Mouse (Mus musculus) forebrain, embryonic 16.5 days (tissue): ENCODE measurements around the gene Ccdc92b. TPM values are rescaled to one million over a fixed set of nuclear protein-coding genes. Genes with fewer than 3 reads are reported as not detected.

Experiments used
- ATAC-seq: fragments of 200-750 bp; cut with Nextera tagmentation; 2 replicates; pipeline ENCODE4 v1.8.0; 2017; ENCODE audit warnings: mild to moderate bottlenecking, moderate library complexity
- H3K27ac ChIP-seq: fragments of 300-500 bp; sonication (generic); 2 replicates; pipeline ENCODE4 v1.5.1; 2014; ENCODE audit warnings: low read length, control low read depth
- H3K27me3 ChIP-seq: fragments of 300-500 bp; sonication (generic); replicated peaks from 2 replicates; pipeline ENCODE4 v1.6.1; 2014; ENCODE audit warnings: low read length; ENCODE audit not compliant: control insufficient read depth, insufficient read depth
- H3K36me3 ChIP-seq: fragments of 300-500 bp; sonication (generic); 2 replicates; pipeline ENCODE4 v1.6.1; 2014; ENCODE audit not compliant: control insufficient read depth, insufficient read depth
- H3K4me1 ChIP-seq: fragments of 300-500 bp; sonication (generic); replicated peaks from 2 replicates; pipeline ENCODE4 v1.6.1; 2014; ENCODE audit warnings: low read length; ENCODE audit not compliant: control insufficient read depth, insufficient read depth
- H3K4me2 ChIP-seq: fragments of 300-500 bp; sonication (generic); 2 replicates; pipeline ENCODE4 v1.6.1; 2014; ENCODE audit warnings: mild to moderate bottlenecking, low read length, control low read depth
- H3K4me3 ChIP-seq: fragments of 300-500 bp; sonication (generic); replicated peaks from 2 replicates; pipeline ENCODE4 v1.5.1; 2014; ENCODE audit warnings: mild to moderate bottlenecking, low read length, control low read depth
- H3K9ac ChIP-seq: fragments of 300-500 bp; sonication (generic); replicated peaks from 2 replicates; pipeline ENCODE4 v1.6.1; 2014; ENCODE audit warnings: low read depth, low read length, control low read depth
- H3K9me3 ChIP-seq: fragments of 300-500 bp; sonication (generic); 2 replicates; pipeline ENCODE4 v1.6.1; 2016; ENCODE audit warnings: low read length; ENCODE audit not compliant: control insufficient read depth
- WGBS: fragments of 180-500 bp; shearing (Covaris S2); extraction: QIAGEN DNeasy Blood & Tissue Kit; methylation state at CpG from one replicate; pipeline ENCODE4 v1.1.7; 2014; 5-methylcytosine and 5-hydroxymethylcytosine counted together
- polyA plus RNA-seq: library from polyadenylated mRNA; unstranded; fragments of >200 nt; fragmentation: Nextera tagmentation; extraction: Ambion mirVana; gene quantifications from 2 replicates; pipeline ENCODE4 v1.2.1, GENCODE M21; 2015

Ccdc92b gene
- polyA plus RNA-seq, 1 experiment from 2014 or later = 3.4 TPM

- H3K9ac ChIP-seq = no peak overlapping the region
- H3K36me3 ChIP-seq = peaks cover 55% of the 10 kb centered on the region
- no peak overlapping the region for H3K4me3 ChIP-seq
- no peak overlapping the region for H3K27ac ChIP-seq
- H3K27me3 ChIP-seq = no peaks in the 10 kb centered on the region
- no peaks in the 10 kb centered on the region for H3K4me1 ChIP-seq
- no peak overlapping the region for H3K4me2 ChIP-seq
- 91% methylated on average over 6 of the region's 6 CpGs for WGBS
- no peak for ATAC-seq
- H3K9me3 ChIP-seq = no peaks in the 10 kb centered on the region
Observed at GRCm38 (mm10) chr11:74662221-74662620, 42.8 kb downstream of the Ccdc92b start.

GRCm38 (mm10) chr11:74664279-74664678 lies 44.9 kb downstream of the Ccdc92b start:
- Histone ChIP-seq H3K9me3 (no peaks in the 10 kb centered on the region), H3K27ac (no peak overlapping the region), H3K4me3 (no peak overlapping the region), H3K36me3 (peaks cover 45% of the 10 kb centered on the region), H3K27me3 (no peaks in the 10 kb centered on the region), H3K4me2 (no peak overlapping the region), H3K9ac (no peak overlapping the region), H3K4me1 (no peaks in the 10 kb centered on the region)
- ATAC-seq = no peak
- 99% methylated on average over 3 of the region's 3 CpGs for WGBS

DNA sequence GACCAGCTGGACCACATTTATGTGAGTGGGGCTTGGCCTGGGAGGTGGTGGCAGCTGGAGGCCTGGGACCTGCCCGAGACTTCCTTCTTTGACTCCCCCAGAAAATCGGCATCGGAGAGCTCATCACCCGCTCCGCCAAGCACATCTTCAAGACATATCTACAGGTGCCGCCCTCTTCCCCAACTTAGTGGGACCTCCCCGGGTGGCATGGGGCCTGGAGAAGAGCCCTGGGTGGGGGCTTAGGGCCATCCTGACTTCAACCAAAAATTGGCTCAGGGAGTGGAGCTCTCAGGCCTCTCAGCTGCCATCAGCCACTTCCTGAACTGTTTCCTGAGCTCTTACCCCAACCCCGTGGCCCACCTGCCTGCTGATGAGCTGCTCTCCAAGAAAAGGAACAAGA lies 45.5 kb downstream of the Ccdc92b start:
- H3K4me3 ChIP-seq = no peak overlapping the region
- WGBS = 95% methylated on average over 8 of the region's 8 CpGs
- H3K4me1 ChIP-seq = no peaks in the 10 kb centered on the region
- no peak overlapping the region for H3K4me2 ChIP-seq
- H3K9ac ChIP-seq = no peak overlapping the region
- no peak overlapping the region for H3K27ac ChIP-seq
- H3K9me3 ChIP-seq = no peaks in the 10 kb centered on the region
- ATAC-seq = no peak
- H3K36me3 ChIP-seq = peaks cover 43% of the 10 kb centered on the region
- no peaks in the 10 kb centered on the region for H3K27me3 ChIP-seq

DNA sequence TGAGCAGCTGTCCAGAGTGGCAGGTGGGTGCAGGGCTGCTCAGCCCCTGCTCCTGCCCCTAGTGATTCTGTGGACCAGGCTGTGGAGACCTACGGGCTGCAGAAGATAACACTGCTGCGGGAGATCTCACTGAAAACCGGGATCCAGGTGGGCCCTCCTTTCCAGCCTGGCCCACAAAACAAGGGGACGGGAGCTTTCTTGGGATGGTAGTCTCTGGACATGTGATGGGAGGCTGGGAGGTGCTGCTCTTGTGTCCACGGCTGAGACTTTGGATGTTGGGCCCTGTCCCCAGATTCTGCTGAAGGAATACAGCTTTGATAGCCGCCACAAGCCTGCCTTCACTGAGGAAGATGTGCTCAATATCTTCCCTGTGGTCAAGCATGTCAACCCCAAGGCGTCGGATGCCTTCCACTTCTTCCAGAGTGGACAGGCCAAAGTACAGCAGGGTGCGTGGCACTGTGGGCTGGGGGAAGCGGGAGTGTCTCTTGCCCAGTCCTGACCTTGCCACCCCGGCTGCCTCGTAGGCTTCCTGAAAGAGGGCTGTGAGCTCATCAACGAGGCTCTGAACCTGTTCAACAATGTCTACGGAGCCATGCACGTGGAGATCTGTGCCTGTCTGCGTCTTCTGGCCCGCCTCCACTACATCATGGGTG lies 46.4 kb downstream of the Ccdc92b start:
- H3K27ac ChIP-seq = no peak overlapping the region
- H3K4me1 ChIP-seq = no peaks in the 10 kb centered on the region
- 97% methylated on average over 17 of the region's 17 CpGs for WGBS
- no peak overlapping the region for H3K4me3 ChIP-seq
- H3K4me2 ChIP-seq = no peak overlapping the region
- no peaks in the 10 kb centered on the region for H3K27me3 ChIP-seq
- H3K36me3 ChIP-seq = peaks cover 35% of the 10 kb centered on the region
- no peak for ATAC-seq
- H3K9ac ChIP-seq = no peak overlapping the region
- no peaks in the 10 kb centered on the region for H3K9me3 ChIP-seq

DNA sequence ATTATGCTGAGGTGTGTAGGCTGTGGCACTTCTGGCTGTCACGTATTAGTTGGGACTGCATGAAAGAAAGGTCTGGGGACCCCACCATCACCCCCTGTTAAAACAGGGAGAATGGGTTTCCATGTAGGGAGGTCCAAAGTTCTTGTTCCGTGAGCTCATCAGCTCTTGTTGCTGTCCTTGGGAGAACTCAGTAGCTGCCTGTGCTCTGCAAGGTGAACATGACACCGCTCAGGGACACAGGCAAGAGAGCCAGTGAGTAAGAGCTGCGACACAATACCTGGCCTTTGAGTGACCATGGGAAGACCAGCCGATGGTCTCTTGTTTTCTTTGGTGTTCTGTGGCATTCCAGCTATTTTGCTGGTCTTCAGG lies 46.9 kb downstream of the Ccdc92b start:
- peaks cover 34% of the 10 kb centered on the region for H3K36me3 ChIP-seq
- H3K27ac ChIP-seq = no peak overlapping the region
- no peaks in the 10 kb centered on the region for H3K9me3 ChIP-seq
- H3K4me2 ChIP-seq = no peak overlapping the region
- no peak for ATAC-seq
- H3K27me3 ChIP-seq = no peaks in the 10 kb centered on the region
- H3K9ac ChIP-seq = no peak overlapping the region
- WGBS = 94% methylated on average over 5 of the region's 5 CpGs
- no peak overlapping the region for H3K4me3 ChIP-seq
- H3K4me1 ChIP-seq = no peaks in the 10 kb centered on the region

DNA sequence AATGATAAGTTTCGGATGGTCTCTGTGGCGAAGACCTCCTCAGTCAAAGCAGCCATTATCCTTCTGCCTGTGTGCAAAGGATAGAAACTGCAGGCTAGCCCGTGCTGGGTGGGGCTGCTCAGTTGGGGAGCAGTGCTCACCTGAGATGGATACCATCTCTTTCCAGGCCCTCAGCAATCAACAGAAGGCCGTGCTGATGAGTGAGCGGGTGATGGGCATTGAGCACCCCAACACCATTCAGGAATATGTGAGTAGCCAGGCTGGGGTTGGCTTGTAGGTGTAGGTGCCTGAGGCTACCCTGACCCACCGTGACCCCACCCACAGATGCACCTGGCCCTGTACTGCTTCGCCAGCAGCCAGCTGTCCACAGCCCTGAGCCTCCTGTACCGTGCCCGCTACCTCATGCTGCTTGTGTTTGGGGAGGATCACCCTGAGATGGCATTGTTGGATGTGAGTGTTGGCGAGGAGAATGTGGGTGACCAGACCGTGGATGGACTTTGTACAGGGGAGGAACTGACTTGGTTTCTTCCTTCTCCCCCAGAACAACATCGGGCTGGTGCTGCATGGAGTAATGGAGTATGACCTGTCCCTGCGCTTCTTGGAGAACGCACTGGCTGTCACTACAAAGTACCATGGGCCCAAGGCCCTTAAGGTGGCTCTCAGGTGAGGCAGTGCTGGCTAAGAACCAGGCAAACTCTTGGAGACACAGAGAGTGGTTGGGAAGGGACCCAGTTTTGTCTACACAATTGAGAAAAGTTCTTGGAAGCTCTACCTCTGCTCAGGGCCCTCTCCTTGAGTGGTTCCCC lies 47.6 kb downstream of the Ccdc92b start:
- H3K4me3 ChIP-seq = no peak overlapping the region
- H3K27me3 ChIP-seq = no peaks in the 10 kb centered on the region
- H3K4me2 ChIP-seq = no peak overlapping the region
- no peak for ATAC-seq
- H3K9me3 ChIP-seq = no peaks in the 10 kb centered on the region
- H3K9ac ChIP-seq = no peak overlapping the region
- H3K27ac ChIP-seq = no peak overlapping the region
- WGBS = 94% methylated on average over 14 of the region's 14 CpGs
- no peaks in the 10 kb centered on the region for H3K4me1 ChIP-seq
- peaks cover 31% of the 10 kb centered on the region for H3K36me3 ChIP-seq

GRCm38 (mm10) chr11:74667582-74668010 lies 48.2 kb downstream of the Ccdc92b start:
- Histone ChIP-seq H3K4me2 (no peak overlapping the region), H3K4me1 (no peaks in the 10 kb centered on the region), H3K27me3 (no peaks in the 10 kb centered on the region), H3K27ac (no peak overlapping the region), H3K36me3 (peaks cover 31% of the 10 kb centered on the region), H3K9me3 (no peaks in the 10 kb centered on the region), H3K9ac (no peak overlapping the region), H3K4me3 (no peak overlapping the region)
- ATAC-seq = no peak
- WGBS = 94% methylated on average over 13 of the region's 13 CpGs

- ATAC-seq = no peak
- Histone ChIP-seq H3K36me3 (peaks cover 32% of the 10 kb centered on the region), H3K9ac (no peak overlapping the region), H3K4me1 (no peaks in the 10 kb centered on the region), H3K9me3 (no peaks in the 10 kb centered on the region), H3K27me3 (no peaks in the 10 kb centered on the region), H3K27ac (no peak overlapping the region), H3K4me3 (no peak overlapping the region), H3K4me2 (no peak overlapping the region)
- WGBS = 94% methylated on average over 5 of the region's 5 CpGs
Observed at GRCm38 (mm10) chr11:74668466-74668865, 49.1 kb downstream of the Ccdc92b start.

DNA sequence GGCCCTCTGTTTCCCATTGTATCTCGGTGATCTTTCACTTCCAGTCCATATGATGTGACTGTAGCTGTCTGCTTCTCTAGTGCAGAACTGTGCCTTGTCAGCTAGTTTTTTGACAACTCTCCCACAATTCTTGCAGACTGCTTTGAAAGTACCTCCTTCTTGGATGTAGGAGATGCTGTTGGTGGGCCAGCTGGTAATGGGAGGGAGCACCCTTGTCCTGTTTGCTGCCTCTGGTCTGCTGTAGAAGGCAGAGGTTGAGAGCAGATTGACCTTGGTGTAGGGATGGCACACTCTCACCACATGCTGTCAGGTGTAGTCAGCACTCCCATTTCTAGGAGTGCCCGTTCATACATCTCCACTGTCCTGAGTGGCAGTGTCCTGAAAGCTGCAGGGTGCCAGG lies 49.6 kb downstream of the Ccdc92b start:
- 86% methylated on average over 2 of the region's 2 CpGs for WGBS
- peaks cover 31% of the 10 kb centered on the region for H3K36me3 ChIP-seq

More for the DNA sequence above, 49.6 kb downstream of the Ccdc92b start:
- Histone ChIP-seq H3K27me3 (no peaks in the 10 kb centered on the region), H3K27ac (no peak overlapping the region), H3K9me3 (no peaks in the 10 kb centered on the region), H3K9ac (no peak overlapping the region), H3K4me1 (no peaks in the 10 kb centered on the region), H3K4me2 (no peak overlapping the region), H3K4me3 (no peak overlapping the region)
- no peak for ATAC-seq
